Mouse (Mus musculus) intestine, embryonic 14.5 days (tissue): ENCODE data around the gene Zfp652. TPM values are rescaled to one million over a fixed set of nuclear protein-coding genes. Genes with fewer than 3 reads are reported as not detected.

Source experiments
- ATAC-seq: fragments of 200-750 bp; cut with Nextera tagmentation; replicated peaks from 2 replicates; pipeline ENCODE4 v1.8.0; 2017; ENCODE audit warnings: low read depth, moderate number of reproducible peaks, moderate TSS enrichment, moderate library complexity; ENCODE audit not compliant: low FRiP score, low TSS enrichment
- DNase-seq: peaks from one replicate; pipeline ENCODE4 v3.0.0-alpha.2; 2018; ENCODE audit warnings: low spot score
- H3K27ac ChIP-seq: fragments of 300-500 bp; sonication (generic); 2 replicates; pipeline ENCODE4 v1.5.1; 2014; ENCODE audit warnings: low read depth, mild to moderate bottlenecking, control low read depth
- H3K27me3 ChIP-seq: fragments of 300-500 bp; sonication (generic); replicated peaks from 2 replicates; pipeline ENCODE4 v1.6.1; 2014; ENCODE audit warnings: low read length, control low read depth; ENCODE audit not compliant: control insufficient read depth, insufficient read depth
- H3K36me3 ChIP-seq: fragments of 300-500 bp; sonication (generic); 2 replicates; pipeline ENCODE4 v1.6.1; 2014; ENCODE audit warnings: low read length, control low read depth; ENCODE audit not compliant: control insufficient read depth, insufficient read depth
- H3K4me1 ChIP-seq: fragments of 300-500 bp; sonication (generic); replicated peaks from 2 replicates; pipeline ENCODE4 v1.6.1; 2014; ENCODE audit warnings: low read length, control low read depth, mixed read lengths; ENCODE audit not compliant: control insufficient read depth, insufficient read depth
- H3K4me2 ChIP-seq: fragments of 300-500 bp; sonication (generic); 2 replicates; pipeline ENCODE4 v1.6.1; 2014; ENCODE audit warnings: low read length
- H3K4me3 ChIP-seq: fragments of 300-500 bp; sonication (generic); 2 replicates; pipeline ENCODE4 v1.5.1; 2014; ENCODE audit warnings: low read depth, low read length, control low read depth, mixed read lengths
- H3K9ac ChIP-seq: fragments of 300-500 bp; sonication (generic); 2 replicates; pipeline ENCODE4 v1.6.1; 2014; ENCODE audit warnings: mild to moderate bottlenecking, low read length
- H3K9me3 ChIP-seq: fragments of 300-500 bp; sonication (generic); 2 replicates; pipeline ENCODE4 v1.6.1; 2016; ENCODE audit warnings: low read length, control low read depth; ENCODE audit not compliant: control insufficient read depth
- WGBS: fragments of 180-500 bp; shearing (Covaris S2); extraction: QIAGEN DNeasy Blood & Tissue Kit; methylation state at CpG from one replicate; pipeline ENCODE4 v1.1.7; 2014; 5-methylcytosine and 5-hydroxymethylcytosine counted together
- polyA plus RNA-seq: library from polyadenylated mRNA; unstranded; fragments of >200 nt; fragmentation: Nextera tagmentation; extraction: Ambion mirVana; gene quantifications from 2 replicates; pipeline ENCODE4 v1.2.1, GENCODE M21; 2014

Gene Zfp652
- polyA plus RNA-seq, 1 experiment from 2014 or later, result 9.9 TPM

DNA sequence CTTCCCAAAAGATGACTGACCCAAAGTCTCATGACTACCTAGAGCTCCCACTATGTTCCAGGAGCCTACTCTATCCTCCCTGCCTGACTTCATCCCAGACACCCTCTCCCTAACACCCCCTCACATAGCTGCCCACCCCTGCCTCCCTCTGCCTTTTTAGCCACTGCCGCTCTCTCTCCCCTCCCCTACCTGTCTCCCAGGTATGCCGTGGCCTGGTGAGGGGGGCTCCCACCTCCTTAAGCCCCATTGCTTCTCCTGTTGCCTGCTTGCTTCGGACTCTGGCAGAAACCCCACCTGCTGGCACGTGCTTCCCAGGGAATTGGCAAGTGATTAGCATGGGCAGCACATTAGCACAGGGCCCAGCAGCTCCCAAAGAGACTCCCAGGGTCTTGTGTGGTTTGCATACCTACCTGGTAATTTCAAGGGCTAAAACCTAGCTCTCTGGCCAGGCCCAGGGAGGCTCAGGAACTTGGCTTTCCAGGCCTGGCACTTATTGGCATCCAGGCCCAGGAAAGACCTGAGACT lies 117.1 kb downstream of the Zfp652 start:
- Histone ChIP-seq H3K4me1 (peaks cover 17% of the 10 kb centered on the region; the same call in 1 of the 2 replicates), H3K9ac (no peak overlapping the region), H3K27me3 (peaks cover 87% of the 10 kb centered on the region), H3K9me3 (no peaks in the 10 kb centered on the region), H3K27ac (no peak overlapping the region), H3K36me3 (no peaks in the 10 kb centered on the region), H3K4me2 (no peak overlapping the region), H3K4me3 (no peak overlapping the region)
- DNase-seq (no peak), ATAC-seq (no peak)
- 39% methylated on average over 4 of the region's 4 CpGs for WGBS

GRCm38 (mm10) chr11:95830411-95831275 lies 118.2 kb downstream of the Zfp652 start:
- peak; percentile 74 for DNase-seq
- Histone ChIP-seq H3K27ac (no peak overlapping the region), H3K9ac (0 out of 2 replicates have a peak overlapping the region, but pooled peaks have one; percentile 3), H3K4me2 (peak overlapping the region; percentile 47), H3K9me3 (no peaks in the 10 kb centered on the region), H3K36me3 (no peaks in the 10 kb centered on the region), H3K4me1 (peaks cover 16% of the 10 kb centered on the region), H3K27me3 (peaks cover 83% of the 10 kb centered on the region), H3K4me3 (peak overlapping the region; percentile 29)
- ATAC-seq, result peak; percentile 45; the same call in 1 of the 2 replicates
- 4% methylated on average over 80 of the region's 80 CpGs for WGBS

GRCm38 (mm10) chr11:95831276-95831619 lies 118.8 kb downstream of the Zfp652 start:
- Histone ChIP-seq H3K9ac (no peak overlapping the region), H3K4me1 (peaks cover 18% of the 10 kb centered on the region), H3K4me2 (peak overlapping the region; percentile 47), H3K27ac (no peak overlapping the region), H3K9me3 (no peaks in the 10 kb centered on the region), H3K27me3 (peaks cover 82% of the 10 kb centered on the region), H3K36me3 (no peaks in the 10 kb centered on the region), H3K4me3 (peak overlapping the region; percentile 29)
- ATAC-seq, result no peak
- DNase-seq, result no peak
- 7% methylated on average over 10 of the region's 10 CpGs for WGBS

GRCm38 (mm10) chr11:95831641-95832040 lies 119.2 kb downstream of the Zfp652 start:
- no peak overlapping the region for H3K9ac ChIP-seq
- peaks cover 21% of the 10 kb centered on the region for H3K4me1 ChIP-seq
- ATAC-seq (no peak), DNase-seq (no peak)
- H3K4me3 ChIP-seq, result peak overlapping the region; percentile 29; the same call in 1 of the 2 replicates
- 11% methylated on average over 14 of the region's 15 CpGs for WGBS
- H3K36me3 ChIP-seq, result no peaks in the 10 kb centered on the region
- no peaks in the 10 kb centered on the region for H3K9me3 ChIP-seq
- H3K27ac ChIP-seq, result no peak overlapping the region
- H3K4me2 ChIP-seq, result peak overlapping the region; percentile 47; the same call in 1 of the 2 replicates
- H3K27me3 ChIP-seq, result peaks cover 78% of the 10 kb centered on the region

- Histone ChIP-seq H3K9me3 (no peaks in the 10 kb centered on the region), H3K4me2 (no peak overlapping the region), H3K4me3 (no peak overlapping the region), H3K36me3 (no peaks in the 10 kb centered on the region), H3K27ac (no peak overlapping the region), H3K27me3 (peaks cover 71% of the 10 kb centered on the region), H3K9ac (no peak overlapping the region), H3K4me1 (peaks cover 28% of the 10 kb centered on the region)
- DNase-seq (no peak), ATAC-seq (no peak)
- WGBS, result 53% methylated on average over 18 of the region's 18 CpGs
Observed at GRCm38 (mm10) chr11:95832129-95833005, 119.9 kb downstream of the Zfp652 start.

GRCm38 (mm10) chr11:95833006-95833570 lies 120.6 kb downstream of the Zfp652 start:
- Histone ChIP-seq H3K27ac (no peak overlapping the region), H3K4me1 (peaks cover 31% of the 10 kb centered on the region), H3K36me3 (no peaks in the 10 kb centered on the region), H3K9ac (no peak overlapping the region), H3K27me3 (peaks cover 68% of the 10 kb centered on the region), H3K9me3 (no peaks in the 10 kb centered on the region), H3K4me2 (no peak overlapping the region), H3K4me3 (no peak overlapping the region)
- 30% methylated on average over 8 of the region's 8 CpGs for WGBS
- ATAC-seq (no peak), DNase-seq (no peak)

DNA sequence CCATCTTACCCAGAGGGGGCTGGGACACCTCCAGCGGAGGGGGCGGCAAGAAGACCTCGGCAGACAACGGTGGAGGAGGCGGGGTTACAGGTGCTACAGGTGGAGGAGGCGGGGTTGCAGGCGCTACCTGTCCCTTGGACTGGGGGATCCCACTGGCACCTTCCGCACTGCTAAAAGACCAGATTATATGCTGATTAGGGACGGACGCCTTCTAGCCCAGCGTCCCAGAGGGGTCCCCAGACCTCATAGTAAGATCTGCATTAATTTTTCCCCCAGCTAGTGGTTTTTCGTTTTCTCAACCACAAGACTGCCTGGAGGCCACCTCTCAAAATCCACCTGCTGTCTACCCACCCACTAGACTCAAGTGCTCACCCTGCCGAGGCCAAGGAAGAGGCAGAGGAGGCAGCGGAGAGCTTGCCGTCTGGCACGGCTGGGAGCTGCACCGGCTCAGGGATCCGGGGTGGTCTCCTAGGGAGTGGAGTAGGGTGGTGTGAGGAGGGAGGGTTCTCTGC lies 121.2 kb downstream of the Zfp652 start:
- Histone ChIP-seq H3K9ac (no peak overlapping the region), H3K4me2 (no peak overlapping the region), H3K4me1 (peaks cover 31% of the 10 kb centered on the region), H3K27me3 (peaks cover 62% of the 10 kb centered on the region), H3K4me3 (no peak overlapping the region), H3K27ac (no peak overlapping the region), H3K36me3 (no peaks in the 10 kb centered on the region), H3K9me3 (no peaks in the 10 kb centered on the region)
- ATAC-seq, result no peak
- no peak for DNase-seq
- 11% methylated on average over 18 of the region's 18 CpGs for WGBS

GRCm38 (mm10) chr11:95834143-95834667 lies 121.7 kb downstream of the Zfp652 start:
- H3K4me1 ChIP-seq, result peaks cover 31% of the 10 kb centered on the region
- DNase-seq, result no peak

More at GRCm38 (mm10) chr11:95834143-95834667, 121.7 kb downstream of the Zfp652 start:
- ATAC-seq, result no peak; the same call in 1 of the 2 replicates
- Histone ChIP-seq H3K9me3 (no peaks in the 10 kb centered on the region), H3K36me3 (no peaks in the 10 kb centered on the region), H3K4me3 (no peak overlapping the region), H3K27ac (no peak overlapping the region), H3K9ac (no peak overlapping the region), H3K27me3 (peaks cover 57% of the 10 kb centered on the region), H3K4me2 (no peak overlapping the region)
- 11% methylated on average over 22 of the region's 22 CpGs for WGBS
